Mouse (Mus musculus) hindbrain, embryonic 11.5 days (tissue): ENCODE data around the gene Sf3a1. TPM values are rescaled to one million over a fixed set of nuclear protein-coding genes. Genes with fewer than 3 reads are reported as not detected.

Experiments
- ATAC-seq: fragments of 200-750 bp; cut with Nextera tagmentation; 2 replicates; pipeline ENCODE4 v1.8.0; 2017; ENCODE audit warnings: mild to moderate bottlenecking, moderate TSS enrichment, moderate library complexity; ENCODE audit not compliant: low FRiP score
- DNase-seq: peaks from one replicate; pipeline ENCODE4 v3.0.0-alpha.2; 2015; ENCODE audit warnings: low spot score
- H3K27ac ChIP-seq: fragments of 300-500 bp; sonication (generic); 2 replicates; pipeline ENCODE4 v1.5.1; 2014; ENCODE audit warnings: mild to moderate bottlenecking, low read depth, low read length
- H3K27me3 ChIP-seq: fragments of 300-500 bp; sonication (generic); 2 replicates; pipeline ENCODE4 v1.6.1; 2014; ENCODE audit warnings: mild to moderate bottlenecking, low read length, moderate library complexity, mixed read lengths; ENCODE audit not compliant: control insufficient read depth, insufficient read depth
- H3K36me3 ChIP-seq: fragments of 300-500 bp; sonication (generic); 2 replicates; pipeline ENCODE4 v1.6.1; 2014; ENCODE audit warnings: mild to moderate bottlenecking, low read length, moderate library complexity, mixed read lengths; ENCODE audit not compliant: control insufficient read depth, insufficient read depth
- H3K4me1 ChIP-seq: fragments of 300-500 bp; sonication (generic); replicated peaks from 2 replicates; pipeline ENCODE4 v1.6.1; 2014; ENCODE audit warnings: low read length, mixed read lengths; ENCODE audit not compliant: control insufficient read depth, insufficient read depth
- H3K4me2 ChIP-seq: fragments of 300-500 bp; sonication (generic); replicated peaks from 2 replicates; pipeline ENCODE4 v1.6.1; 2014; ENCODE audit warnings: mild to moderate bottlenecking, low read depth, low read length
- H3K4me3 ChIP-seq: fragments of 300-500 bp; sonication (generic); 2 replicates; pipeline ENCODE4 v1.5.1; 2014; ENCODE audit warnings: low read depth, low read length
- H3K9ac ChIP-seq: fragments of 300-500 bp; sonication (generic); 2 replicates; pipeline ENCODE4 v1.6.1; 2014; ENCODE audit warnings: low read depth, low read length
- H3K9me3 ChIP-seq: fragments of 300-500 bp; sonication (generic); 2 replicates; pipeline ENCODE4 v1.6.1; 2016; ENCODE audit warnings: low read length; ENCODE audit not compliant: control insufficient read depth
- WGBS: fragments of 180-500 bp; shearing (Covaris S2); extraction: QIAGEN DNeasy Blood & Tissue Kit; methylation state at CpG from one replicate; pipeline ENCODE4 v1.1.7; 2014; 5-methylcytosine and 5-hydroxymethylcytosine counted together
- polyA plus RNA-seq: library from polyadenylated mRNA; unstranded; fragments of >200 nt; fragmentation: Nextera tagmentation; extraction: Ambion mirVana; gene quantifications from 2 replicates; pipeline ENCODE4 v1.2.1, GENCODE M21; 2014

Gene Sf3a1
- polyA plus RNA-seq, 1 experiment from 2014 or later: 80.7 TPM

GRCm38 (mm10) chr11:4186486-4187317 lies 26.6 kb downstream of the Sf3a1 start, which contains the start of gene Tbc1d10a:
TSS of gene Tbc1d10a (plus strand) at chr11:4186789.
- Histone ChIP-seq H3K4me3 (peak within 1 kb of the TSS; percentile 61), H3K36me3 (no peaks in the 10 kb centered on the region), H3K27me3 (no peaks in the 10 kb centered on the region), H3K4me1 (no peaks in the 10 kb centered on the region; the same call in 1 of the 2 replicates), H3K9me3 (no peaks in the 10 kb centered on the region), H3K9ac (peak within 1 kb of the TSS; percentile 77), H3K27ac (no peak within 1 kb of the TSS), H3K4me2 (peak within 1 kb of the TSS; percentile 84)
- peak; percentile 99 for ATAC-seq
- 1% methylated on average over 67 of the region's 71 CpGs for WGBS
- peak; percentile 97 for DNase-seq

- Histone ChIP-seq H3K4me2 (peak overlapping the region; percentile 84), H3K4me3 (peak overlapping the region; percentile 61), H3K27me3 (no peaks in the 10 kb centered on the region), H3K9ac (peak overlapping the region; percentile 77), H3K36me3 (no peaks in the 10 kb centered on the region), H3K9me3 (no peaks in the 10 kb centered on the region), H3K27ac (no peak overlapping the region), H3K4me1 (no peaks in the 10 kb centered on the region; the same call in 1 of the 2 replicates)
- ATAC-seq: 0 out of 2 replicates have a peak, but pooled peaks have one; percentile 8
- no peak for DNase-seq
- WGBS: 13% methylated on average over 9 of the region's 9 CpGs
These were observed 27.2 kb downstream of the Sf3a1 start for GRCm38 (mm10) chr11:4187318-4187700.

- H3K9me3 ChIP-seq: no peaks in the 10 kb centered on the region
- no peak overlapping the region for H3K4me2 ChIP-seq
- no peak for ATAC-seq
- no peak overlapping the region for H3K9ac ChIP-seq
- H3K4me3 ChIP-seq: no peak overlapping the region
- WGBS: 90% methylated on average over 6 of the region's 6 CpGs
- H3K27ac ChIP-seq: no peak overlapping the region
- no peaks in the 10 kb centered on the region; the same call in 1 of the 2 replicates for H3K4me1 ChIP-seq
- H3K27me3 ChIP-seq: no peaks in the 10 kb centered on the region
- H3K36me3 ChIP-seq: no peaks in the 10 kb centered on the region
- DNase-seq: no peak
These were observed 29.0 kb downstream of the Sf3a1 start for GRCm38 (mm10) chr11:4189182-4189581.

- ATAC-seq: no peak
- no peak overlapping the region for H3K4me2 ChIP-seq
- no peak overlapping the region for H3K9ac ChIP-seq
- H3K4me1 ChIP-seq: no peaks in the 10 kb centered on the region; the same call in 1 of the 2 replicates
- H3K27me3 ChIP-seq: no peaks in the 10 kb centered on the region
- no peak for DNase-seq
- WGBS: 77% methylated on average over 3 of the region's 3 CpGs
- H3K9me3 ChIP-seq: no peaks in the 10 kb centered on the region
- no peaks in the 10 kb centered on the region for H3K36me3 ChIP-seq
- H3K27ac ChIP-seq: no peak overlapping the region
- no peak overlapping the region for H3K4me3 ChIP-seq
These were observed 30.5 kb downstream of the Sf3a1 start for GRCm38 (mm10) chr11:4190677-4191076.

GRCm38 (mm10) chr11:4192757-4193156 lies 32.6 kb downstream of the Sf3a1 start:
- Histone ChIP-seq H3K4me3 (no peak overlapping the region), H3K9me3 (no peaks in the 10 kb centered on the region), H3K9ac (no peak overlapping the region), H3K4me1 (no peaks in the 10 kb centered on the region), H3K4me2 (no peak overlapping the region), H3K27me3 (no peaks in the 10 kb centered on the region), H3K36me3 (no peaks in the 10 kb centered on the region), H3K27ac (no peak overlapping the region)
- WGBS: 91% methylated on average over 3 of the region's 3 CpGs
- no peak for ATAC-seq
- DNase-seq: no peak

GRCm38 (mm10) chr11:4193420-4193819 lies 33.3 kb downstream of the Sf3a1 start:
- no peaks in the 10 kb centered on the region for H3K27me3 ChIP-seq
- no peak for ATAC-seq

GRCm38 (mm10) chr11:4195597-4196031 lies 35.5 kb downstream of the Sf3a1 start:
- Histone ChIP-seq H3K4me1 (no peaks in the 10 kb centered on the region), H3K9me3 (no peaks in the 10 kb centered on the region), H3K4me3 (no peak overlapping the region), H3K27me3 (no peaks in the 10 kb centered on the region), H3K9ac (no peak overlapping the region), H3K27ac (no peak overlapping the region), H3K4me2 (no peak overlapping the region), H3K36me3 (no peaks in the 10 kb centered on the region)
- no peak for DNase-seq
- 81% methylated on average over 3 of the region's 3 CpGs for WGBS
- ATAC-seq: no peak

More at GRCm38 (mm10) chr11:4193420-4193819, 33.3 kb downstream of the Sf3a1 start:
- Histone ChIP-seq H3K27ac (no peak overlapping the region), H3K4me2 (no peak overlapping the region), H3K4me1 (no peaks in the 10 kb centered on the region), H3K4me3 (no peak overlapping the region), H3K36me3 (no peaks in the 10 kb centered on the region), H3K9me3 (no peaks in the 10 kb centered on the region), H3K9ac (no peak overlapping the region)
- DNase-seq: no peak

- Histone ChIP-seq H3K9me3 (no peaks in the 10 kb centered on the region), H3K27me3 (no peaks in the 10 kb centered on the region), H3K4me1 (no peaks in the 10 kb centered on the region), H3K27ac (no peak overlapping the region), H3K4me2 (no peak overlapping the region), H3K36me3 (no peaks in the 10 kb centered on the region), H3K4me3 (no peak overlapping the region), H3K9ac (no peak overlapping the region)
- DNase-seq: no peak
- 80% methylated on average over 8 of the region's 8 CpGs for WGBS
- ATAC-seq: no peak
These were observed 36.5 kb downstream of the Sf3a1 start for GRCm38 (mm10) chr11:4196636-4197035.

- no peak for DNase-seq
- WGBS: 76% methylated on average over 1 of the region's 1 CpGs
These were observed 37.5 kb downstream of the Sf3a1 start for GRCm38 (mm10) chr11:4197691-4198090.

More at GRCm38 (mm10) chr11:4197691-4198090, 37.5 kb downstream of the Sf3a1 start:
- Histone ChIP-seq H3K4me1 (no peaks in the 10 kb centered on the region), H3K9ac (no peak overlapping the region), H3K36me3 (no peaks in the 10 kb centered on the region), H3K4me3 (no peak overlapping the region), H3K4me2 (no peak overlapping the region), H3K27me3 (no peaks in the 10 kb centered on the region), H3K9me3 (no peaks in the 10 kb centered on the region), H3K27ac (no peak overlapping the region)
- no peak for ATAC-seq
